Mouse (Mus musculus) left cerebral cortex, postnatal 4 days (tissue): ENCODE data around the gene Fam166a. TPM values are rescaled to one million over a fixed set of nuclear protein-coding genes. Genes with fewer than 3 reads are reported as not detected.

Source experiments
- DNase-seq: peaks from one replicate; pipeline ENCODE4 v3.0.0-alpha.2; 2022
- intact Hi-C: fragments of 180-260 bp; cut with DNase I; formaldehyde crosslinking; loops from one replicate; pipeline ENCODE4 v1.15.1; 2025
- total RNA-seq, 2 experiments: library from RNA; stranded (reverse); gene quantifications; 2 replicates each; pipeline ENCODE4 v1.2.3; 2021

Gene Fam166a
- total RNA-seq, 2 experiments from 2014 or later, result not detected

DNA sequence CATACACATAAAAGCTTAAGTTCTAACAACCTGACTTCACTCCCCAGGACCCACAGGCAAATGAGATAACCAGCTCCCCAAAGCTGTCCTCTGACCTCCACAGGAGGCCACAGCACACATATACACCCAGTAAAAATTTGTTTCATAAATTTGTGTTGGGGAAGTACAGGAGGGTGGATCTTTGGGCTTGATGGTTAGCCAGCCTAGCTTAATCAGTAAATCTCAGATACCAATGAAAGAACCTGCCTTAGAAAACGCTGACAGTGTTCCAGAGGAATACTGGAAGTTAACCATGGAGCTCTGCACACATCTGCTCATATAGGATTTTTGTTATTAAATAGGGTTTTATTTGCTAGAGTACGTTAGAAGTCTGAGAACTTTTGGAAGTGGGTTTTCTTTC lies 879 bp upstream of the Fam166a start:
- no peak for DNase-seq
- intact Hi-C loops, result no loop called here

DNA sequence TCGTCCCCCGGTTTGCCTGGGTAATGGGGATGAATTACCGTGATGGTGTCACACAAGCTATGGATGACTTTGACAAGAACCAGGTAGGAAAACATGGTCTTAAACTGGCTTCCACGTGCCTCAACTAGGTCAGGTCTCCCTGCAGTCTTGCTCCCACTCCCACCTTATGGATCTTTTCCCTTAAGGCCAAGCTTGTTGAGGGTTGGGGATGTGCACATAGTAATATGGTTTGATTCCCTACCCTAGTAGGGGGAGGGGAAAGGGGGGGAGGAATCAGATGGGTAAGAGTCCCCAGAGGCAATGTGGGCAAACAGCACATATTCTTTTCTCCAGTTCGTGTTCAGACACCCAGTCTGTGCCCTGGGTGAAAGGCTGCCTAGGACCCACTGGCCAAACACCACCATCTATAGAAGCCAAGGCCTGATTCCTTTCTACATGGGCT lies 2.8 kb downstream of the Fam166a start:
- no peak for DNase-seq
- intact Hi-C loops, result loop anchor here (5.0 kb wide), 1 partner anchor 36 kb away; the partner anchor contains the start of gene Tmem203

DNA sequence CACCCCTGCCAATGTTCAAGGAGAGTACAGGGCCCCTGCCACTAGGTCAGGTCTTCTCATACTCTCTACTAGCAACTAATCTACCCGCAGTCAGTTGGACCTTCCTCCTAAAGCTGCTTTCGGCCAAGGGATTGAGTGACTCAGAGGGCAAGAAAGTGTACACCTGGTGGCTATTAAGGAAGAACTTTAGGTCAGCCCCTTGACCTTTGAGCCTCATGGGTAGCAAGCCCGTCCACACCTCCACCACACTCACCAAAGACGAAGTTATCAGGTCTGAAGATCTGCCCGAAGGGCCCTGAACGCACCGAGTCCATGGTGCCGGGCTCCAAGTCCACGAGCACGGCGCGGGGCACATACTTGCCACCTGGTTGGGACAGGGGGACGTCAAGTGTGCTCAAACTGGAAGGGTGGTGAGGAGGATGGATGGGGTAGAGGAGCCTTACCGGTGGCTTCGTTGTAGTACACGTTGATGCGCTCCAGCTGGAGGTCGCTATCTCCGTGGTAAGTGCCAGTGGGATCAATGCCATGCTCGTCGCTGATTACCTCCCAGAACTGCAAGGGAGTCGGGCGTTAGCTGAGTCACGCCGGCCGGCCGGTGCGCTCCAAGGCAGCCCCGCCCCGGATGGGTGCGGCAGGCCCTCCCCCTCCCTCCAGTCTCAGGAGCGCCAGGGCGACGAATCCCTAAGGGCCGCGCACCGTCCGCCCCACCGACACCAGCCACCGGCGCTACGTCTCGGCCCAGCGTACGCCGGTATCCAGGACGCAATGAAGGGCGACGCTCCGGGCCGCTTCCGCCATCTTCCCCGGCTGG lies 5.3 kb downstream of the Fam166a start:
- peak; percentile 57 for DNase-seq
- intact Hi-C loops, result loop anchor here (5.0 kb wide), 1 partner anchor 33 kb away; the partner anchor contains the start of gene Tmem203

DNA sequence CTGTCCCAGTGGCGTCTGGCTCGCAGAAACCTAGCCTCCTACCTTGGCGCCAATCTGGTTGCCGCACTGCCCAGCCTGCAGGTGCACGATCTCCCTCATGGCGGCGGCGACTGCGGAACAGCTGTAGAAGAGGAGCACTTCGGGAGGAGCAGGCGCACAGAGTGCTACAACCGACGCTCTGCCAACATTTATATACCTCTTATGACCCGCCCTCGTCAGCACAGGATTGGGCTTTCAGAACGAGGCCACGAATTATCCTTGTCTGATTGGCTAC lies 5.9 kb downstream of the Fam166a start, which contains the start of gene Tubb4b:
TSS of gene Tubb4b (minus strand) at position 211 of the 274 bp plus-strand sequence.
- intact Hi-C loops, result loop anchor here (5.0 kb wide), 1 partner anchor 33 kb away; the partner anchor contains the start of gene Tmem203

DNA sequence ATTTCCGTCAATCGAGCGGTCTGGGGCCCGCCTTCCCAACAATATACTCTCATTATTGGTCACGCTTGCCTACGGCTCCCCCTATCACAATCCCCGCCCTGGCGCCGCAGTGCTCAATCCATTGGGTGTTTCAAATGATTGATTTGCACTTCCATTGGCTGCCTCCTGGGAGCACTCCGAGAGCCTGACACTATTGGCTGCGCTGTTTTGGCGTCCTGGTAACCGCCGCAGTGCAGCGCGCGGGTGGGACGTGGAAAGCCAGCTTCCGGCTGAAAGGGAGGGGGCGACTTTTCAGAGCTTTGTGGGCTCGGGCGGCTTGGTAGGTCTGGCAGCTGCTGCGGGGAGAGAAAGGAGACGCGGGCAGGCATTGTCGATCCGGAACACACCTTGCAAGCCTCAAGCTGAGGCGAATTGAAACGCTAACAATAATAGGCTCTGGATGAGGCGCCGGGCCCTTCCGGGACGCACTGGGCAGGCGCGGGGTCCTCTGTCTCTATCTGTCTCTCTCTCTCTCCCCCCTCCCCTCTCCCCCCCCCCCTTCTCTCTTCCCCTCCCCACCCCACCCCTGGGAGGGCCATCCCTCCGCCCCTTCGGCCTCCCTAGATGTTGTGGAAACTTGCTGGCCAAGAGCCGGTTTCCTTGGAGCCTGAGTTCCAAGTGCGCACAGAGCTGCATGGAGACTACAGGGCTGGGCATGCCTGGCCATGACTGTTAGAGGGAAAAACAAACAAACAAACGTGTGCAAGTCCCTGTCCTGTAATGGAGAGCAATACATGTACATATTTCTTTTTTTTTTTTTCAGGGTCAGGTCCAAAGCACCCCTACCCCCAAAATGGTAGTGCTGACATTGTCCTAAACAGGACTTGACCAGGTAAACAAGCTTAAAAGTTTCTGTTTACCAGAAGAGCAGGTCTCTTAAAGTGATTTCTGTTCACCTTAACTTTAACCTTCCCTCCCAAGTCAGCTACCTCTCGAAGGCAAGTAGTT lies 6.5 kb downstream of the Fam166a start:
- peak; percentile 99 for DNase-seq
- intact Hi-C loops, result loop anchor here (5.0 kb wide), 1 partner anchor 32 kb away; the partner anchor contains the start of gene Tmem203

More for the DNA sequence above, 5.9 kb downstream of the Fam166a start, which contains the start of gene Tubb4b:
- no peak for DNase-seq

DNA sequence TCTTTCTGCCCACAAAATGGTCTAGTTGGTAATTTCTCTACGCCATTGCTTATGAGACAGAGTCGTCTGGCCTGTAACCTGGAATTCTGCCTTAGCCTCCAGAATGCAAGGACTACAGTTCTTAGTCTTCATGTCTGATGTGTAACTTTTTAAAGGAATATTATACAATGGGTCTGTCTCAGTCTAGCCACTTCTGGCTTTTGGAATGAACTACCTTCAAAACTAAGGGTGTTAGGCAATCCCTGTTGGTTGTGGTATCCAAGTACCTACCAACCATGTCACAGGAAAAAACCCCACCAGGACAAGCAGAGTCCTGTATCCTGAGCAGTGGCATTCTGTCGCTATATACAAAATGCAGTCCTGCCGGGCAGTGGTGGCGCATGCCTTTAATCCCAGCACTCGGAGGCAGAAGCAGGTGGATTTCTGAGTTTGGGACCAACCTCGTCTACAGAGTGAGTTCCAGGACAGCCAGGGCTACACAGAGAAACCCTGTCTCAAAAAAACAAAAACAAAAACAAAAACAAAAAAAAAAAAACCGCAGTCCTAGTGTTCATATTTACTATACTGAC lies 7.3 kb downstream of the Fam166a start:
- no peak for DNase-seq
- intact Hi-C loops, result loop anchor here (1.0 kb wide), 1 partner anchor 33 kb away; no protein-coding TSS in a partner anchor

DNA sequence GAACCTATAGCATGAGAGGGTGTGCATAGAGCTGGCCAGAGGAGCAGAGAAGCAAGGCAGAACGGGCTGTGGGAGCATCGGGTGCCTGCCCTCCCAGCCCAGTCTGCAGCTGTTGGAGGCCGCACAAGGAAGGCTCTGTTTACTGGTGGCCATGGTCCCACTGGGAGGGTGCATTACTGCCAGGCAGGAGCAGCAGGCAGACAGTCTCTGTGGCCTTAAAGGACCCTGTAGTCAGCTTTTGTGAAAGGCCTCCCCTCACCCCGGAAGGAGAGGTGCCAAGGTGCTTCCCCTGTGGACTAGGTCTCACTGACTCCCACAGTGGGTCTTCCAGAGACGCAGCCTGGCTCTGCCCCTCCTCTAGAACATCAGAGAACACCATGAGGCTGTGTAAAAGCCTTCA lies 8.3 kb downstream of the Fam166a start:
- intact Hi-C loops, result loop anchor here (1.0 kb wide), 1 partner anchor 34 kb away; no protein-coding TSS in a partner anchor
- no peak for DNase-seq

DNA sequence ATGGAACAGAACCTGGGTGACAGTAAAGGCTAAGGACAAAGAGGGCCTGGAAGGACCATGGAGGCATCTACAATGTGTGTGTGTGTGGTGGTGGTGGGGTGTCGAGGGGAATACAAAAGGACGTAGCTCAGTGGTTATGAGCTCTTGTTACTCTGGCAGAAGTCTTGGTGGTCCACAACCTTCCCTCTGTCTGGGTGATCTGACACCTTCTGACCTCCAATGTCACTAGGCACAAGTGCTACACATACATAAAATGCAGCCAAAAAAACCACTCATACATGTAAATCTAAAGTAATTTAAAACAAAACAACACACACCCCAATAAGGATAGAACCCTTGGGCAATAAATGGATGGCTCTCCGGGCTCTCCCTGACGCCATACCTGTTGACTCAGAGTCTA lies 8.9 kb downstream of the Fam166a start:
- DNase-seq, result no peak
- intact Hi-C loops, result no loop called here

DNA sequence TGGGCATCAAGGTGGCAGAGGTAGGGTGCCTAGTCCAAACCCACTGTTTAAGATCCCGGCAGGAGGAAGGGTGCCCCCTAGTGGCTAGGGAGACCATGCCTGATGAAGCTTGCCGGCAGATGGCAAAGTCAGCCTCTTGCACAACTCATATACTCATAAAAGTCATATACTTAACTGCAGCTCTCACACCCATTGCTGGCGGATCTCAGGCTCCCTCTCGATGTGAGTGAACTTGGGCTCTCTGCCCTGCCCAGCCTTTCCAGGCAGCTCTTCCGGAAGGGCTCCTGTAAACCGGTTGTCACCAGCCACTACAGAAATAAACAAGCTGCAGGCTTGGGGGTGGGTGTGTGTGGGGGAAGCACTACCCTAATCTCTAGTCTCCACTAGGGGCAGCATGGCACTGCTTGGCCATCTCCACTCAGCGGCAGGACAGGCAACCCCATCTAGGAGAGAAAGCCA lies 9.9 kb downstream of the Fam166a start:
- peak; percentile 83 for DNase-seq
- intact Hi-C loops, result no loop called here

DNA sequence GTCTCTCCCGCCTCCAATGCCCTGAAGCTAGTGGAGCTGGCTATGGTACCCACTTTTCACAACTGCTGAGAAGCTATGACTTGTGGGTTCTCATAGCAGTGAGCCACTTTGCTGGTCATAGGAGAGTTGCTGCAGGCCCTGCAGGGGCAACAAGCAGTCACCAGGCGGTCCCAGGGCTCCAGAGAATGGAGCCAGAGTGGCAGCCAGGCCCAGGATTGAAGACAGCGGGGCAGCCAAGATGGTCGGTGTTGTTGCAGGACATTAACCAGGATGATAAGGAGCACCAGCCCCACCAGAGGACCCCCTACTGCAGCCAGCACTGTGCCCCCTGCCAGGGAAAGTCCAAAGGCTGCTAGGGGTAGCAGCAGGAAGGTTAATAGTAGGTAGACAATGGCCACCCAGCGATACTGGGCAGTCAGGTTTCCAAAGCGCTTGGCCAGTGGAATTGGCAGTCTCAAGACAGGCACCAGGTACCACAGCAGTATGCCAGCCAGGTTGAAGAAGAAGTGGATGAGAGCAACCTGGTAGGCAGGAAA lies 10.5 kb downstream of the Fam166a start:
- DNase-seq, result no peak
- intact Hi-C loops, result no loop called here

DNA sequence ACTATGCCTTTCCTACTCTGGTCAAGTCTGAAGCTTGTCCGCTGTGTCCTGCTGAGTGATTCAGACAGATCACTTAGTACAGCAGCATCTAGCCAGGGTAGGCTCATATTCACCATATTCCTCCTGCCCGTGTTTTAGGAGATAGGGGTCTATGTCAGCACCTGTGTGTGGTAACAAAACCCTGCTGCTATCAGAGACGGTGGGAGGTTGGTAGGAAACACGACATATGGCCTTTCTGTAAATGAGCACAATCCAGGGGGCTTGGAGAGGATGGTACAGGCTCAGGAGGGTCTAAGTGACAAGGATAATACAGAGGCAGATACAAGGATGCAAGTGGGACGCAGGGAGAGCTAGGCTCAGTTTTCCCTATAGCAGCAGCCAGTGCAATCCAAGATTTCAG lies 11.0 kb downstream of the Fam166a start:
- intact Hi-C loops, result no loop called here
- no peak for DNase-seq

DNA sequence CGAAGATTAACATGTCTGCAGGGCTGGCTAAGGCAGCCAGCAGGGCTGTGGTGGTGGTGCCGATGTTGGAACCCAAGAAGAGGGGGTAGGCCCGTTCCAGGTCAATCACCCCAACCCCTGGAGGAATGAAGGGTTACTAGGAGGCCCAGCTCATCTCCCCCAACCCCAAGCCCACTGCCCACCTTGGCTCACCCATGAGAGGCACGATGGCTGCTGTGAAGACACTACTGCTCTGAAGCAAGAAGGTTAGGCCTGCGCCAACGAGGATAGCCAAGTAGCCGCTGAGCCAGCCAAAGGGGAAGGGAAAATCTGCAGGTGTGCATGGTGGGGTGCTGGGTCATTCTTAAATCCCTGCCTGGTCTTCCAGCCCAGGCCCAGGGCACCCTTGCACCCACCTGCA lies 12.0 kb downstream of the Fam166a start:
- intact Hi-C loops, result no loop called here

DNA sequence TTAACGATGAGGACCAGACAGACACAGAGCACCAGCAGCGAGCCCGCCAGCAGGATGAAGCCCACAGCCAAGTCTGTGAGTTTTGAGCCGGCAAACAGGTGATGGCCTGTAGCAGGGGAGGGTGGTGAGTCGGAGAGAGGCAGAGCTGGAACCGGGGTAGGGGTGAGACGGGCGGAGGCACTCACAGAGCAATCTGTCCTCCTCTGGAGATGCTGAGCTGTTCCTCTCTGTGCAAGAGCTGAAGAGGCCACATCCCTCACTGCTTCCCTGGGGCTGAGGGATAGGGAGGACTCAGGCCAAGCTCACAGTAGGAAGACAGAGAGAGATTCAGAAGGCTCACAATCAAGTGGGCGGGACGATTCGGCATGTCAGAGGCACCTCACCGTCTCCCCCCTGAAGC lies 12.5 kb downstream of the Fam166a start:
- intact Hi-C loops, result no loop called here

More for the DNA sequence above, 12.0 kb downstream of the Fam166a start:
- no peak for DNase-seq

DNA sequence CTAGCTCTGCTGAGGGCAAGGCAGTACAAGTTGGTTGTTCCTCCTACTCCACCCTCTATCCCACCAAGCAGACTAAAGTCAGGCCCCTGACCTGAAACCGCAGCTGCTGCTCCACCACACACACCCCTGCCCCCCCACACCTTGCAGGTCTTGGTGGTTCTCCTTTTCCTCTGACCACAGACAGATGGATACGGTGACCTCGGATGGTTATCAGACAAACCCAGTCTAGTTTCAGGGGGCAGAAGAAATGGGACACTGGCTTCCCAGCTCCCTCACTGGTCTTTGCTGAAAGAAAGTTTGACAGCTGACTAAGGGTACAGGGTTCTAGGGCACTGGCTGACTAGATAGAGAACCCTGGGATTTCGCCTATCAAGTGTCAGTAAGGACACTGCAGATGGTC lies 14.9 kb downstream of the Fam166a start:
- intact Hi-C loops, result no loop called here
- no peak for DNase-seq

More for the DNA sequence above, 12.5 kb downstream of the Fam166a start:
- no peak for DNase-seq

DNA sequence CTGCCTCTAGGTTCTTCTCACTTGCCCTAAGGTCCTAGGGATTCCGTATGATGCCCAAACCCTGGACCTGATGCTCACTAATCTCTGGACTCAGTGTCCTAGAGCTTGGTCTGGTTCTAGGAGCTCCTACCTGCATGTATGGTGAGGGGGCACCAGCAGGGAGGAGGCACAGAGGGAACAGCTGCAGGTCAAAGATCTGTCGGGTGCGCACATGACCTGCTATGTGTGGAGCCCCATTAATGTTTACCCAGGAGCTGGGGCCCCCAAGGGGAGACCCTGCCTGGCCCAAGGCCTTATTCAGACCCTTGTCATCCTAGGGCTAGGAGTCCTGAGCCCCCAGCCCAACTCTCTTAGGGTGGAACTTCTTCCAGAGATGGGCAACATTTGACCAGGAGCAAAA lies 15.5 kb downstream of the Fam166a start, which contains the start of gene Slc34a3:
TSS of gene Slc34a3 (minus strand) at position 315 of the 400 bp plus-strand sequence.
- intact Hi-C loops, result no loop called here
- DNase-seq, result no peak

DNA sequence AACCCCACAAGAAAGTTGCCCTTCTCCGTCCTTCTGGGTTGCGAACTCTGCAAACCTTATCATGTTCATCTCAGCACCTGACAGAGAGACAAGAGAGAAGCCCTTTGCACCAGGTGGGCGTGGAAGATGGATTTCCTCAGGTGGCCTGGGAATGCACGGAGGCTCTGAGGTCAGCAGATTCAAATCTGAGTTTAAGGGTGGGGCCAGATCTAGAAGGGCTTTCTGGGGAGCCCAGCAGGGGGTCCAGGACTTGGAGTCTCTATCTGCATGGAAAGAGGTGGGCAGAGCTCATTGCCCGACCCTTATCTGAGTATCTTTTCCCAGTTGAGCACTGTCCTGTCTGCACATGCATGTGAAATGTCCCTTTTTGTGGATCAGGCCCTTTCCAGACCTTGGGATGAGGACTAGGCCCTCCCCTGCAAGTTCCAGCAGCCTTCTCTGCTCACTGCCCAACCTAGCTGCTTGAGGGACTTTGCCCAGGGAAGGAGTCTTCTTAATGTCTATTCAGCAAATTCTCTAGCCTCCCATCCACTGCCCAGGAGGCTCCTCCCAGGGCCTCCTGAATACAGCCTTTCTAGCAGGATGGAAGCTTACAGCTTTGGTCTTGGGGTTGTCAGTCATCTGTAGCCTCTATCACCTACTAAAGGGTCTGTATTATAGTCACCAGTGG lies 16.1 kb downstream of the Fam166a start:
- intact Hi-C loops, result no loop called here
- DNase-seq, result no peak

DNA sequence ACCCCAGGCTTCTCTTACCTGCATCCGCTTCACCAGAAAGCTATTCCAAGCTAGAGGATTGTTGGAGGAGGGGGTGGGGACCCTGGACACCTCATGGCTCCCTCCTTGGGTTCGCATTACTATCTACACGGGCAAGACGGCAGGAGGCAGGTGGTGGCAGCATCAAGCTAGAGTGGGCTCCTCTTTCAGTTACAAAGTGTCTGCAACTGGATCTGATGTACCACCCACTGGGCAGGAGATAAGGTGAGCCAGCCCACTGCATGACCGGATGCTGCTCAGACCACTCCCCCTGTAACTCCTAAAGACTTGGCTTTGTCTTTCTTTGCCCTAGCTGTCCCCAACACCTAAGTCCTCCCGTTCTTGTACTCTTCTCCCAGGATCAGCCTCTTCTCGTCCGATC lies 18.1 kb downstream of the Fam166a start, which contains the start of gene Rnf224:
TSS of gene Rnf224 (minus strand) at position 174 of the 400 bp plus-strand sequence.
- intact Hi-C loops, result no loop called here
- DNase-seq, result no peak

DNA sequence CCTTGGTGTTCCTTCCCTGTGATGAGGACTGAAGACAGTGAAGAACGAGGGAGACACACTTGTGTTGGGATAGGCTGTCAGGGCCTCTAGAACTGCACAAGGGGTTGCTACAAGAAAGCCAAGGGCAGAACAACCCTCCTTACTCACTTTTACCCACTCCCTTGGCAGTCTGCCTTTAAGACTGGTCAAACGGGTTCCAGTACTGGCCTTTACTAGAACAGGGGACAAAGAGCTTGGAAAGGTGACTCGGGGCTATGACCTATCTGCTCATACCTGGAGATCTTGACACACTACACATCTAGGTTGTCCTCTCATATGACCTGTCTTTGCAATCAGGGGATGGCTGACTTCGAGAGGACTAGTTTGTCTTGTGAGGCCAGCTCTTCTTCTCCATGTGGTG lies 19.0 kb downstream of the Fam166a start:
- DNase-seq, result no peak
- intact Hi-C loops, result no loop called here

DNA sequence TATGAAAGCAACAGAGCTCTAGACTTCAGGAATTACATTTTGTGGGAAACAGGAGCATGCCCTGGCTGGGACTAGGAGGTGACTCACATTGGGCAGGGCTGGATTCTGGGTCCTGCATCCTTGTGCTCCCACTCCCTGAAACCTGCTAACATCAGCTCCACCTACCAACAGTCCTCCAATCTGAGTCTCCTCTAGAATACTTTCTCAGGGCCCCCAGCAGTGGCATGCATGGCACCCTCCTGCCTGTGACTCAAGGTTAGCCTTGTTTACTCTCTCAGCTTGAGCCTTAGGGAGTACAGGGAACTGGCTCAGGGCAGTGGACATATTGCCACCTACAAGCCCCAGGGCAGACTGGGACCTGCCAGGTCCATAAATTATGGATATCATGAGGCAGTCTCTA lies 19.6 kb downstream of the Fam166a start:
- intact Hi-C loops, result no loop called here
- no peak for DNase-seq

DNA sequence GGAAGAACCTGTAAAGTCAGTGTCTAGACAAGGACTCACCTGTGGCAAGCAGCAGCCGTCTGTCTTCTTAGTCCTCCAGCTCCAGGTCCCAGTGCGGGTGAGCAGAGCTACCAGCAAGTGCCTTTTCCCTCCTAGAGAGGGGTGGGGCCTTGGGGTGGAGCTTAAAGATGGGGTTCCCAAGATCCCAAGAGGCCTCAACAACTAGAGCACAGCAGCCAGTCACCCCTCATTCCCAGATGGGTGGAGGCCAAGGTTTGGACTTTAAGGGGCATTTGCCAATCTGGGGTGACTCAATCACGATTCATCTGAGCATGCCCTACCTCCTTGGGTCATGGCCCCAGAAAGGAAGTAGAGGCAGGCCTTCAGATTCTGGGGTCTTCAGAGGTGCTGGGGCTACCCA lies 21.2 kb downstream of the Fam166a start:
- DNase-seq, result no peak
- intact Hi-C loops, result no loop called here
